Mouse (Mus musculus) lung, embryonic 16.5 days (tissue): ENCODE data around the gene Negr1. TPM values are rescaled to one million over a fixed set of nuclear protein-coding genes. Genes with fewer than 3 reads are reported as not detected.

Experiments
- ATAC-seq: fragments of 200-750 bp; cut with Nextera tagmentation; 2 replicates; pipeline ENCODE4 v1.8.0; 2017; ENCODE audit warnings: low read depth, mild to moderate bottlenecking, moderate library complexity
- H3K27ac ChIP-seq: fragments of 300-500 bp; sonication (generic); 2 replicates; pipeline ENCODE4 v1.5.1; 2014; ENCODE audit warnings: mild to moderate bottlenecking, control low read depth, low read length
- H3K27me3 ChIP-seq: fragments of 300-500 bp; sonication (generic); 2 replicates; pipeline ENCODE4 v1.6.1; 2014; ENCODE audit warnings: low read depth, low read length, mixed read lengths; ENCODE audit not compliant: control insufficient read depth, insufficient read depth
- H3K36me3 ChIP-seq: fragments of 300-500 bp; sonication (generic); 2 replicates; pipeline ENCODE4 v1.6.1; 2014; ENCODE audit warnings: low read length; ENCODE audit not compliant: control insufficient read depth, insufficient read depth
- H3K4me1 ChIP-seq: fragments of 300-500 bp; sonication (generic); replicated peaks from 2 replicates; pipeline ENCODE4 v1.6.1; 2014; ENCODE audit warnings: low read length, mixed read lengths; ENCODE audit not compliant: control insufficient read depth, insufficient read depth
- H3K4me2 ChIP-seq: fragments of 300-500 bp; sonication (generic); 2 replicates; pipeline ENCODE4 v1.6.1; 2014; ENCODE audit warnings: low read depth, low read length, control low read depth
- H3K4me3 ChIP-seq: fragments of 300-500 bp; sonication (generic); 2 replicates; pipeline ENCODE4 v1.5.1; 2014; ENCODE audit warnings: mild to moderate bottlenecking, low read length, control low read depth
- H3K9ac ChIP-seq: fragments of 300-500 bp; sonication (generic); 2 replicates; pipeline ENCODE4 v1.6.1; 2014; ENCODE audit warnings: low read length, control low read depth
- H3K9me3 ChIP-seq: fragments of 300-500 bp; sonication (generic); 2 replicates; pipeline ENCODE4 v1.6.1; 2016; ENCODE audit warnings: low read length; ENCODE audit not compliant: control insufficient read depth
- WGBS: fragments of 180-500 bp; shearing (Covaris S2); extraction: QIAGEN DNeasy Blood & Tissue Kit; methylation state at CpG from one replicate; pipeline ENCODE4 v1.1.7; 2014; 5-methylcytosine and 5-hydroxymethylcytosine counted together
- polyA plus RNA-seq: library from polyadenylated mRNA; unstranded; fragments of >200 nt; fragmentation: Nextera tagmentation; extraction: Ambion mirVana; gene quantifications from 2 replicates; pipeline ENCODE4 v1.2.1, GENCODE M21; 2015

Negr1 gene
- polyA plus RNA-seq, 1 experiment from 2014 or later = 7.0 TPM

DNA sequence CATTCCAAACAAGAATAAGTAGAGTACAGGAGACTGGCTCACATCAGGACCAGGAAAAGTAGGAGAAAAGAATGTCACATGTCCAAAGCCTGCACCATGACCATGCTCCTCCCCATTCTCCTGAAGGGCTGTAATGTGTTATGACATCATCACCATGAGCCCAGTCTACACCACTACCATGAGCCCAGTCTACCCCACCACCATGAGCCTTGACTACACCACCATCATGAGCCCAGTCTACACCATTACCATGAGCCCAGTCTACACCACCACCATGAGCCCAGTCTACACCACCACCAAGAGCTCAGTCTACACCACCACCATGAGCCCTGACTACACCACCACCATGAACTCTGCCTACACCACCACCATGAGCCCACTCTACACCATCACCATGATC, 174.7 kb downstream of the Negr1 start:
- H3K36me3 ChIP-seq = no peaks in the 10 kb centered on the region
- no peak overlapping the region for H3K27ac ChIP-seq
- no peak for ATAC-seq
- no peaks in the 10 kb centered on the region for H3K27me3 ChIP-seq
- H3K9ac ChIP-seq = no peak overlapping the region
- H3K4me3 ChIP-seq = no peak overlapping the region
- no peaks in the 10 kb centered on the region for H3K4me1 ChIP-seq
- H3K4me2 ChIP-seq = no peak overlapping the region
- no peaks in the 10 kb centered on the region for H3K9me3 ChIP-seq

DNA sequence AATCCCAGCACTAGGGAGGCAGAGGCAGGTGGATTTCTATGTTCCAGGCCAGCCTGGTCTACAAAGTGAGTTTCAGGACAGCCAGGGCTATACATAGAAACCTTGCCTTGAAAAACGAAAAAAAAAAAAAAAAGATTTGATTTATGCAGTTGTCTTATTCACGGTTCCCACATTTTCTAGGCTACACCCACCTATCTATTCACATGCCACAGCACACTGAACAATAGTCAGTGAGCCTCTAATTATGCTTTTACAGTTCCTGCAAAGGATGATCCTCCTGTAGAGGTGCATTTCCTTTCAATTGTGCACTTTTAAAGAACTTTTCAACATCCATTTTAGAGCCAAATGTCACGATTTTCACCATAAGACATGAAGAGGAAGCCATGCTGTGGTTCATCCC, 177.9 kb downstream of the Negr1 start:
- H3K4me2 ChIP-seq = no peak overlapping the region
- 64% methylated on average over 3 of the region's 3 CpGs for WGBS

DNA sequence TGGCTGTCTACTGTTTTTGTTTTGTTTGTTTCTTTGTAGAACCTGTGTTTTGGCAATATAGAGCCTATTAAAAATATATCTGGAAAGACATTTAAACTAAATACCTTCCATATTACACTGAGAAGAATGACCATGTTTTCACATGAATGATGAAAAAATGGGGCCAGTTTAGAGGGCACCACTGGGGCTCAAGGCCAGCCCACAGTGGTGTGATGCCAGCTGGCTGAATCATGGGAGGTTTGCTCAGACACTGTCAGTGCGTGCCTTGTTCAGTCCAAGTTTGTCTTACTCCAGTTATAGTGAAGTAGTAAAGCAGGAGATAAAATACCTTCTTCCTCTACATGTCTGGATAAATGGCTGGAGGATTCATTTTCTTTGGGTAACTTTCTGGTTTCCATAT, 181.7 kb downstream of the Negr1 start:
- Histone ChIP-seq H3K9me3 (no peaks in the 10 kb centered on the region), H3K27ac (no peak overlapping the region), H3K4me2 (no peak overlapping the region), H3K36me3 (no peaks in the 10 kb centered on the region), H3K4me3 (no peak overlapping the region), H3K9ac (no peak overlapping the region), H3K27me3 (no peaks in the 10 kb centered on the region), H3K4me1 (peaks cover 2% of the 10 kb centered on the region; the same call in 1 of the 2 replicates)
- WGBS = 46% methylated on average over 1 of the region's 1 CpGs
- no peak for ATAC-seq

More for the DNA sequence above, 177.9 kb downstream of the Negr1 start:
- Histone ChIP-seq H3K27ac (no peak overlapping the region), H3K4me1 (no peaks in the 10 kb centered on the region), H3K9ac (no peak overlapping the region), H3K4me3 (no peak overlapping the region), H3K9me3 (no peaks in the 10 kb centered on the region), H3K36me3 (no peaks in the 10 kb centered on the region), H3K27me3 (no peaks in the 10 kb centered on the region)
- no peak for ATAC-seq

DNA sequence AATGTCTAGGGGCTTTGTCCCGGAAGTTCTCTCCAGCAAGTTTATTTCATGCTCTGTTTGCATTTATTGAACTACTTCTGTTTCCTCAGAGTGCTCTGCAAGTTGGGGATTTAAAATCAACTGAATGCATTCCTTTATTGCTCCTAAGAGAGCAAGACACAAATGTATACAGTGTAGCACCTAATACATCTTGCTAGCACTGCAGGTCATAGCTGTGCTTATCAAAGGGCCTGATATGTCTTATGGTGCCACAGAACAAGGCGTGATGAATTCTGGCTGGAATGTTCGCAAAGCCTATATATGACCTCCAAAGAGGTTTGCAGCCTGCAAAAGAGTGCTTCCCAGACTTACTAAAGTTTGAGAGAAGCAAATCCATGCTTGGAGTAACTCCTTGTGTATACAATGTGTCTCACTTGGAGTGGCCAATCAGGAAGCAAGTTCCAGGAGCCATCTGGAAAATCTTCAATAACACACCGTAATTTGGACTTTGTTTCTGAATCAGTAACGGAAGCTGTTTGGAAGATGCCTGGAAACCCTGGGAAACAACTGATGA, 183.7 kb downstream of the Negr1 start:
- Histone ChIP-seq H3K4me1 (peaks cover 2% of the 10 kb centered on the region; the same call in 1 of the 2 replicates), H3K9ac (no peak overlapping the region), H3K9me3 (no peaks in the 10 kb centered on the region), H3K4me2 (no peak overlapping the region), H3K4me3 (no peak overlapping the region), H3K36me3 (no peaks in the 10 kb centered on the region), H3K27me3 (no peaks in the 10 kb centered on the region), H3K27ac (peak overlapping the region; percentile 35; the same call in 1 of the 2 replicates)
- WGBS = 30% methylated on average over 5 of the region's 5 CpGs
- ATAC-seq = peak; percentile 95

DNA sequence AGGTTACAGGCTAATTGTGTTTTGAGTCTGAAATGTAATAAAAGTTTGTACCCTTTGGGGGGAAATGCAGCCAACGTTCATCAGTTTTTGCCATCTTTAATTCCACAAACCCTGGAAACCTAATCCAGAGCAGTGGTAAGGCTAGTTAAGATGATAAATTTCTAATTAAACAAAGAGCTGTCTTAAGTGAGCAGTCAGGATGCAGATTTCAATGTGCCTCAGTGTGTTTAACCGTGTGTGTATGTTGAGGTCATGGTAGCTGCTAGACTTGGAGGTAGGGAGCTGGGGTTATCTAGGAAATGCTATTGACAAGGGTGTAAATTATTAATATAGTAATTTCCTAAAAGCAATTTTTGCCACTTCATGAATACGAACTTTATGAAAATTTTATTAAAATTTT, 185.9 kb downstream of the Negr1 start:
- ATAC-seq = no peak
- 72% methylated on average over 3 of the region's 3 CpGs for WGBS
- no peak overlapping the region for H3K27ac ChIP-seq

DNA sequence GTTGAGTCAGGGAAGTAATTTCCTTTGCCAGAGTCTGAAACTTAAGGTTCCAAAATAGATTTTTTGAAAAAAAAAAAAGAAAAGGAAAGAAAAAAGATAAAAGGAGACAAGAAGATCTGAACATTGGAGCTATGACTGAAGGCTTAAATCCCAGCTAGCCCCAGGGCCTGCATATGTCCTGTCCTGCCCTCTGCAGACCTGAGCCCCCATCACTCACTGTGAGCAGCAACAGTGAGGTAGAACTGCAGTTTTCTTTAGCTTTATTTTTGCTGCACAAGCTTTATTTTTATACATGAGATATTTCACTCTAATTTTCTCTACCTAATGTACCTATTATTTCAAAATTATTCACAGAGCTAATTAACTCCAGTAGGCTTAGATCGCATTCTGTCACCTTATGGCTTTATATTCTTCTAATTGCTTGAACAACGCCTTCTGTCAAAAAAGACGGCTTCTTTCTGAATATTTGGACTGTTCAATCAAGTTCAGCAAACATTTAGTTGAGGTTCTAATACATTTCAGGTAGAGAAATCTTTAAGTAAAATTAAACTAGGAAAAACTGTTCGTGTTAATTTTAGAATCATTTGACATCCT, 192.3 kb downstream of the Negr1 start:
- no peak overlapping the region for H3K4me2 ChIP-seq
- no peaks in the 10 kb centered on the region for H3K9me3 ChIP-seq
- no peak overlapping the region for H3K9ac ChIP-seq
- no peaks in the 10 kb centered on the region for H3K27me3 ChIP-seq
- H3K4me3 ChIP-seq = no peak overlapping the region
- H3K4me1 ChIP-seq = no peaks in the 10 kb centered on the region
- WGBS = 83% methylated on average over 4 of the region's 4 CpGs
- H3K36me3 ChIP-seq = no peaks in the 10 kb centered on the region
- ATAC-seq = no peak
- no peak overlapping the region for H3K27ac ChIP-seq

More for the DNA sequence above, 185.9 kb downstream of the Negr1 start:
- Histone ChIP-seq H3K4me3 (no peak overlapping the region), H3K9me3 (no peaks in the 10 kb centered on the region), H3K4me2 (no peak overlapping the region), H3K9ac (no peak overlapping the region), H3K36me3 (no peaks in the 10 kb centered on the region), H3K4me1 (peaks cover 2% of the 10 kb centered on the region; the same call in 1 of the 2 replicates), H3K27me3 (no peaks in the 10 kb centered on the region)

DNA sequence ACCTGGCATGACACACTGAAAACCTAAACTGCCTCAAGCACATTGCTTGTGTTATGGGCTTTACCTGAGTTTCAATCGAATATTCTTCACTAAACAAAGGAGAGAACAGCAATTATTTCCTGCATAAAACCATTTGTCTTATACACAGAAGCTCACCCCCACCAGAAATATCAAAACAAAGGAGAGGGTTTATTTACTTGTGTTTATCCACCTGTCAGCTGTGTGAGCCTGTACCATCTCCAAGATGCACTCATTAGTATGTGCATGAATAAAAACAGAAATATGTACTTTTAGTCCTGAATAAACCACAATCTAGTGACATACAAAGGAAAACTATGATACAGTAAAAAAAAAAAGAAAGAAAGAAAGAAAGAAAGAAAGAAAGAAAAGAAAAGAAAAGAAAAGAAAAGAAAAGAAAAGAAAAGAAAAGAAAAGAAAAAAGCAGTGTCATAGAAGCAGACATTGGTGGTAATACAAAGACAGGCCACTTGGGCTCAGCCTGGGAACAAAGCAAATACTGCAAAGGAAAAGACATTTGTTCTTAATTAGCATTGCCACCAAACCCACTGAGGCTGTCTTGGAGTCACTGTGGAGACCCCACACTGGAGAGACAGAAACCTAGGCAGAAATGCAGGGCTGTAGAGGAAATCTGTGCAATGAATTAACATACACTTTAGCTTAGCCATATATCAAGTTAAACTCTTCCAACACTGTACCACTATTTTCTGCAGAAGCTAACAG, 193.4 kb downstream of the Negr1 start:
- WGBS = 44% methylated on average over 1 of the region's 1 CpGs
- Histone ChIP-seq H3K4me3 (no peak overlapping the region), H3K9ac (no peak overlapping the region), H3K4me1 (no peaks in the 10 kb centered on the region), H3K9me3 (no peaks in the 10 kb centered on the region), H3K36me3 (no peaks in the 10 kb centered on the region), H3K27me3 (no peaks in the 10 kb centered on the region), H3K27ac (no peak overlapping the region), H3K4me2 (no peak overlapping the region)
- no peak for ATAC-seq

DNA sequence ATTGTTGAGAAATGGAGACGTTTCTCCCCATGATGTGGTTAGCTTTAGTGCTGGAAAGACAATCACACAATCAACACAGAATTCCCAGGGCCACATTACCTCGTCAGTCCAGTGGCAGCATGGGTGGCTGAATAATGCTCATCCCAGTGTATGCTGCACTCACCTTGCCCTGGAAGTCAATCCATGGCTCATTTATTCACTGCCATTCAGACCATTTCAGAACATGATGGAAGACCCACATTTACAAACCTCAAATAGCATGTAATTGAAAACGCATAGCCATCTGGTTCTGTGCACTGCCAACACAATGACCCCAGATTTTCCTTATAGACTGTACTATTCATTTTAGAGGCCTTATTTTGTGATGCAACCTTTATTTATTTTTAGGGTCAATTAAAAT, 203.4 kb downstream of the Negr1 start:
- Histone ChIP-seq H3K27me3 (no peaks in the 10 kb centered on the region), H3K9ac (no peak overlapping the region), H3K9me3 (no peaks in the 10 kb centered on the region), H3K27ac (no peak overlapping the region), H3K36me3 (no peaks in the 10 kb centered on the region), H3K4me2 (no peak overlapping the region), H3K4me3 (no peak overlapping the region), H3K4me1 (peaks cover 11% of the 10 kb centered on the region; the same call in 1 of the 2 replicates)
- 70% methylated on average over 3 of the region's 3 CpGs for WGBS
- no peak for ATAC-seq

DNA sequence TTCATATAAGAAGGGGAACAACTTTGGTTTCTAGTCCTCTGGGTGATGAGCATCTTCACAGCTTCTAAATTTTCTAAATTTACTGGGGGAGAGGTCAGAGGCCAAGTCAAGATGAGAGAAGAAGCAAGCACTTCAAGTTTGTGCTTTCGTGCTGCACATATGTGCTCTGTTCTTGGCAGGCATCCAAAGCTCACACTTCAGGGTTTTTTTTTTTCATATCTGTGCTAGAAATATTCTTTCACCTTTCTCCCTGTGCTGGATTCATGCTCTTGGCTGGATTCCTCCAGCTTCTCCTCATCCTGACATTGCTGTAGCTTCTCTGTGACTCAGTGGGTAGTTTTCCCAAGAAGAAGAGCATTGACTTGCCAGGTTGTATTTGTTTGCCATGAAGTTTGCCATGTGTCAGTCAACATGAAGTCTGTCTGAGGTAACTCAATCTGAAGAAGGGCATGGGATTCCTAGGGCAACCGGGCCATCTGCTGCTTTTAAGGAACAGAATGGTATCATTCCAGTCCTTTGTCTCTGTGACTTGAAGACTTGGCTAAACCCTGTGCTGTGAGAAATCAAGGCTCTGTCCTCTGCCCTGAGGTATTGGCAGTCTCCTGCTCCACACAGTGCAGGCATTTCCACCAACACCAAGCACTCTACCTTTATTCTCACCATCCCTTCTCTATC, 204.7 kb downstream of the Negr1 start:
- 30% methylated on average over 2 of the region's 2 CpGs for WGBS
- H3K4me3 ChIP-seq = no peak overlapping the region
- H3K27ac ChIP-seq = no peak overlapping the region
- no peaks in the 10 kb centered on the region for H3K36me3 ChIP-seq
- H3K9me3 ChIP-seq = no peaks in the 10 kb centered on the region
- peaks cover 11% of the 10 kb centered on the region; the same call in 1 of the 2 replicates for H3K4me1 ChIP-seq
- no peak overlapping the region for H3K4me2 ChIP-seq
- H3K9ac ChIP-seq = no peak overlapping the region
- ATAC-seq = 0 out of 2 replicates have a peak, but pooled peaks have one; percentile 36
- H3K27me3 ChIP-seq = no peaks in the 10 kb centered on the region
